Mouse (Mus musculus) olfactory bulb, adult 2 months (tissue): Measurements from ENCODE around the gene Gyg.

Experiments used
- CTCF ChIP-seq: fragments of 200-500 bp; IDR thresholded peaks from 2 replicates; pipeline ENCODE4 v1.5.1; 2012; ENCODE audit warnings: low read depth, mild to moderate bottlenecking, low read length, moderate library complexity; ENCODE audit not compliant: insufficient read depth
- POLR2A ChIP-seq: fragments of 200-500 bp; IDR thresholded peaks from 2 replicates; pipeline ENCODE4 v1.6.1; 2012; ENCODE audit warnings: mild to moderate bottlenecking, low read depth, low read length, moderate library complexity; ENCODE audit not compliant: insufficient read depth

- TF ChIP-seq CTCF (no peak), POLR2A (no peak)
Observed at GRCm38 (mm10) chr3:20125604-20126003, 29.5 kb downstream of the Gyg start.
